Mouse (Mus musculus) 3T3-L1 (cell line): ENCODE data around the gene Stk11.

Experiments
- DNase-seq: peaks from one replicate; pipeline ENCODE4 v3.0.0-alpha.2; 2015; ENCODE audit warnings: low read depth, low spot score

Stk11 gene

GRCm38 (mm10) chr10:80115290-80115943 is at the start of gene Stk11:
TSS of gene Stk11 (plus strand) at chr10:80115803.
- peak; percentile 100 for DNase-seq

- DNase-seq, result no peak
Measured at GRCm38 (mm10) chr10:80069251-80069650, 46.4 kb upstream of the Stk11 start.

- DNase-seq, result no peak
Measured at GRCm38 (mm10) chr10:80069948-80070450, 45.6 kb upstream of the Stk11 start.

- peak; percentile 97 for DNase-seq
Measured at GRCm38 (mm10) chr10:80070837-80071515, 44.6 kb upstream of the Stk11 start.

GRCm38 (mm10) chr10:80071516-80071900 is 44.1 kb upstream of the Stk11 start:
- no peak for DNase-seq

GRCm38 (mm10) chr10:80072623-80073489 is 42.7 kb upstream of the Stk11 start:
- peak; percentile 70 for DNase-seq

- peak; percentile 94 for DNase-seq
Measured at GRCm38 (mm10) chr10:80074813-80075601, 40.6 kb upstream of the Stk11 start.

- DNase-seq, result no peak
Measured at GRCm38 (mm10) chr10:80075924-80076323, 39.7 kb upstream of the Stk11 start.

- DNase-seq, result peak; percentile 52
Measured at GRCm38 (mm10) chr10:80076386-80076785, 39.2 kb upstream of the Stk11 start.

GRCm38 (mm10) chr10:80077312-80077711 is 38.3 kb upstream of the Stk11 start:
- DNase-seq, result no peak

GRCm38 (mm10) chr10:80078366-80078765 is 37.2 kb upstream of the Stk11 start:
- no peak for DNase-seq

GRCm38 (mm10) chr10:80080396-80081070 is 35.1 kb upstream of the Stk11 start:
- no peak for DNase-seq

- no peak for DNase-seq
Measured at GRCm38 (mm10) chr10:80081075-80081474, 34.5 kb upstream of the Stk11 start.

- DNase-seq, result no peak
Measured at GRCm38 (mm10) chr10:80084817-80085487, 30.7 kb upstream of the Stk11 start.

GRCm38 (mm10) chr10:80086847-80087246 is 28.8 kb upstream of the Stk11 start:
- no peak for DNase-seq

GRCm38 (mm10) chr10:80087483-80087882 is 28.1 kb upstream of the Stk11 start:
- no peak for DNase-seq

GRCm38 (mm10) chr10:80089146-80089545 is 26.5 kb upstream of the Stk11 start:
- DNase-seq, result no peak

- DNase-seq, result no peak
Measured at GRCm38 (mm10) chr10:80091527-80091926, 24.1 kb upstream of the Stk11 start.

GRCm38 (mm10) chr10:80092690-80093089 is 22.9 kb upstream of the Stk11 start:
- DNase-seq, result no peak

- DNase-seq, result no peak
Measured at GRCm38 (mm10) chr10:80094085-80094484, 21.5 kb upstream of the Stk11 start.
